Mouse (Mus musculus) megakaryocyte, embryonic 14.5 days (primary cell): ENCODE results near the gene Tmem120a.

Experiments
- FLI1 ChIP-seq: IDR thresholded peaks from 2 replicates; pipeline ENCODE4 v1.6.1; 2012; ENCODE audit warnings: low read length, inconsistent platforms, mixed read lengths
- GATA1 ChIP-seq: IDR thresholded peaks from 3 replicates; pipeline ENCODE4 v1.6.1; 2012; ENCODE audit warnings: mixed read lengths, low read length, inconsistent platforms, borderline replicate concordance

- TF ChIP-seq GATA1 (no peak), FLI1 (no peak)
These were observed 19.5 kb downstream of the Tmem120a start for GRCm38 (mm10) chr5:135724536-135725322.
